Mouse (Mus musculus): ENCODE measurements at regions not wholly inside any gene's neighbourhood (a gene's known extent, or its start where the extent isn't known, plus 50 kb on each side); places are given as distances from the start of the nearest gene placed in this dataset.

- ATAC-seq = no peak
- H3K9me3 ChIP-seq = no peaks in the 10 kb centered on the region
- no peak overlapping the region for H3K4me2 ChIP-seq (replicated peaks)
- H3K4me1 ChIP-seq (replicated peaks) = no peaks in the 10 kb centered on the region
- H3K36me3 ChIP-seq = no peaks in the 10 kb centered on the region
- H3K4me3 ChIP-seq (replicated peaks) = no peak overlapping the region
- H3K9ac ChIP-seq = no peak overlapping the region
- no peak overlapping the region for H3K27ac ChIP-seq
- 45% methylated on average over 2 of the region's 2 CpGs for WGBS
- H3K27me3 ChIP-seq (replicated peaks) = no peaks in the 10 kb centered on the region
These were observed 50.4 kb upstream of the Sorl1 start for GRCm38 (mm10) chr9:42174349-42174955.

All from intestine, embryonic 15.5 days (tissue).